Mouse (Mus musculus) embryonic facial prominence, embryonic 10.5 days (tissue): ENCODE measurements at regions not wholly inside any gene's neighbourhood (a gene's known extent, or its start where the extent isn't known, plus 50 kb on each side); places are given as distances from the start of the nearest gene placed in this dataset.
A peak's percentile ranks its signal among the peaks of the same experiment; 100 is the strongest.

Experiments used
- DNase-seq: peaks from one replicate; pipeline ENCODE4 v3.0.0-alpha.2; 2017; ENCODE audit warnings: low spot score
- H3K27ac ChIP-seq: fragments of 300-500 bp; sonication (generic); replicated peaks from 2 replicates; pipeline ENCODE4 v1.5.1; 2016; ENCODE audit warnings: mild to moderate bottlenecking
- H3K27me3 ChIP-seq: fragments of 300-500 bp; sonication (generic); replicated peaks from 2 replicates; pipeline ENCODE4 v1.6.1; 2016; ENCODE audit warnings: low read depth, mild to moderate bottlenecking; ENCODE audit not compliant: poor library complexity, severe bottlenecking
- H3K36me3 ChIP-seq: fragments of 300-500 bp; sonication (generic); replicated peaks from 2 replicates; pipeline ENCODE4 v1.6.1; 2016; ENCODE audit warnings: mild to moderate bottlenecking, moderate library complexity
- H3K4me1 ChIP-seq: fragments of 300-500 bp; sonication (generic); 2 replicates; pipeline ENCODE4 v1.6.1; 2016
- H3K4me3 ChIP-seq: fragments of 300-500 bp; sonication (generic); 2 replicates; pipeline ENCODE4 v1.5.1; 2016; ENCODE audit warnings: mild to moderate bottlenecking, moderate library complexity
- H3K9me3 ChIP-seq: fragments of 300-500 bp; sonication (generic); 2 replicates; pipeline ENCODE4 v1.6.1; 2016; ENCODE audit warnings: mild to moderate bottlenecking
- WGBS: fragments of 180-500 bp; shearing (Covaris S2); methylation state at CpG from one replicate; pipeline ENCODE4 v1.1.7; 2016; 5-methylcytosine and 5-hydroxymethylcytosine counted together

- H3K4me1 ChIP-seq = no peaks in the 10 kb centered on the region
- H3K27me3 ChIP-seq = peaks cover 10% of the 10 kb centered on the region; the same call in 1 of the 2 replicates
- 79% methylated on average over 9 of the region's 9 CpGs for WGBS
- H3K9me3 ChIP-seq = no peaks in the 10 kb centered on the region
- H3K27ac ChIP-seq = no peak overlapping the region
- H3K4me3 ChIP-seq = no peak overlapping the region
- H3K36me3 ChIP-seq = no peaks in the 10 kb centered on the region
- no peak for DNase-seq
Measured at GRCm38 (mm10) chr9:43387397-43387796, 76.7 kb downstream of the Trim29 start.

DNA sequence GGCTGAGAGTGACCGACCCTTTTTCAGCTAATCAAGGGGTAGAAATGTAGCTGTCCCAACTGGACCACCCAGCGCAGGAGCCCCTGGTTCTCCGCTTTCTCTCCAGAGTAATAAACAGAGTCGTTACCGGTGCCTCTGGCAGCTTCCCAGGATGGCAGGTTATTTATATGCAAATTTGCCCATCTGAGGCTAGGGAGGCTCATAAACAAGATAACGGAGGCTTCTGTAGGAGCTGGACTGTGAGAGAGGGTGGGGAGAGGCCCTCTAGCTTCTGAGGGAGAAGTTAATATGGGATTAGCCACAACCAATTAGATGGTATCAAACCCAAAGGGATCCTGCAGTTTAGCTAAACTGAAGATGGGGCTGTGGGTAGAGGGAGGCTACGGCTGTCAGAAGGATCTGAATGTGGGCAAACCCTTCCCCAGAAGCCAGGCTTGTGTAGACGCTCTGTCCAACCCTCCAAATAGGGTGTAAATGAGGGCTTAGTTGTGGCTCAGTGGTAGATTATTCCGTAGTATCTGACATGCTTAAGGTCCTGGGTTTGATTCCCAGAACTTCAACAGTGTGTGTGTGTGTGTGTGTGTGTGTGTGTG is 78.9 kb downstream of the Trim29 start:
- DNase-seq = no peak
- Histone ChIP-seq H3K9me3 (peaks cover 6% of the 10 kb centered on the region; the same call in 1 of the 2 replicates), H3K4me3 (no peak overlapping the region), H3K4me1 (no peaks in the 10 kb centered on the region), H3K27me3 (peaks cover 10% of the 10 kb centered on the region; the same call in 1 of the 2 replicates), H3K36me3 (no peaks in the 10 kb centered on the region), H3K27ac (no peak overlapping the region)
- 41% methylated on average over 9 of the region's 9 CpGs for WGBS

DNA sequence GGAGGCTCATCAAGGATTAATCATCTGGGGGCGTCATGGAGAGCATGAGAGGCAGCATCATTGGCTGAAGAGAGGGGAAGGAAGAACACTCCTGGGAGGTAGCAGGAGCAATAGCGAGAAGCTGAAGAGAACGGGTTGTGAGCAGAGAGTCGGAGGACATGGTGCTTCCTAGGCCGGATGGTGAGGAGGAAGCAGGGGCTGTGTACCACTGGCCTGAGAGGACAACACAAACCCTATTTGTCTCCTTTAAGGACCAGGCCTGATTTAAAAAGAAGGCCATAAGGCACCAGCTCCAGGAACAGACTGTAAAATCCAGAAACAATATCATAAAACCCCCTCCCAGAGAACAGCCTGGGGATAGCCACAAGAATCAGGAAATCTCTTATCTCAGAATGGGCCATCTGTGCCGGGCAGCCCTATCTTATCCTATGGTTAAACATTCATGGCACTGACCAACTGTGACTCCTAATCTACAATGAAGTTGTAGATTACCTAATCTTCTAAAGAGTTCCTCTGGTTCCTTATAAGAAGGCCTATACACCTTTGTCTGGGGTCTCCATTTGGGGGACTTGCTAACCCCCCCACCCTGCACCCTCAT is 81.9 kb downstream of the Trim29 start:
- no peaks in the 10 kb centered on the region for H3K4me1 ChIP-seq
- WGBS = 80% methylated on average over 6 of the region's 6 CpGs
- no peak overlapping the region for H3K27ac ChIP-seq
- H3K27me3 ChIP-seq = no peaks in the 10 kb centered on the region
- peaks cover 6% of the 10 kb centered on the region; the same call in 1 of the 2 replicates for H3K9me3 ChIP-seq
- no peak overlapping the region for H3K4me3 ChIP-seq
- H3K36me3 ChIP-seq = no peaks in the 10 kb centered on the region
- no peak for DNase-seq

GRCm38 (mm10) chr9:43394204-43394603 is 83.6 kb downstream of the Trim29 start:
- no peak overlapping the region for H3K27ac ChIP-seq
- H3K36me3 ChIP-seq = no peaks in the 10 kb centered on the region
- 56% methylated on average over 5 of the region's 5 CpGs for WGBS
- no peak for DNase-seq
- H3K4me3 ChIP-seq = no peak overlapping the region
- peaks cover 13% of the 10 kb centered on the region for H3K4me1 ChIP-seq
- no peaks in the 10 kb centered on the region for H3K27me3 ChIP-seq
- H3K9me3 ChIP-seq = peaks cover 6% of the 10 kb centered on the region; the same call in 1 of the 2 replicates

- Histone ChIP-seq H3K4me3 (no peak overlapping the region), H3K36me3 (no peaks in the 10 kb centered on the region), H3K27me3 (no peaks in the 10 kb centered on the region), H3K27ac (no peak overlapping the region), H3K9me3 (peaks cover 6% of the 10 kb centered on the region; the same call in 1 of the 2 replicates), H3K4me1 (peaks cover 14% of the 10 kb centered on the region)
- WGBS = 47% methylated on average over 5 of the region's 5 CpGs
- no peak for DNase-seq
Measured at GRCm38 (mm10) chr9:43395209-43395608, 84.6 kb downstream of the Trim29 start.

- no peak overlapping the region for H3K4me3 ChIP-seq
- no peak for DNase-seq
- peaks cover 14% of the 10 kb centered on the region for H3K4me1 ChIP-seq
- H3K27me3 ChIP-seq = no peaks in the 10 kb centered on the region
- peaks cover 6% of the 10 kb centered on the region; the same call in 1 of the 2 replicates for H3K9me3 ChIP-seq
- no peaks in the 10 kb centered on the region for H3K36me3 ChIP-seq
- no peak overlapping the region for H3K27ac ChIP-seq
Measured at GRCm38 (mm10) chr9:43396566-43396965, 85.9 kb downstream of the Trim29 start.

GRCm38 (mm10) chr9:43408493-43408892 is 97.8 kb downstream of the Trim29 start:
- Histone ChIP-seq H3K9me3 (no peaks in the 10 kb centered on the region), H3K4me3 (no peak overlapping the region), H3K27me3 (no peaks in the 10 kb centered on the region), H3K27ac (no peak overlapping the region), H3K36me3 (no peaks in the 10 kb centered on the region), H3K4me1 (no peaks in the 10 kb centered on the region)
- DNase-seq = no peak
- 67% methylated on average over 6 of the region's 6 CpGs for WGBS

- 82% methylated on average over 3 of the region's 3 CpGs for WGBS
- no peak overlapping the region for H3K4me3 ChIP-seq
- no peaks in the 10 kb centered on the region for H3K36me3 ChIP-seq
- H3K4me1 ChIP-seq = no peaks in the 10 kb centered on the region
- H3K27ac ChIP-seq = no peak overlapping the region
- no peaks in the 10 kb centered on the region for H3K27me3 ChIP-seq
- H3K9me3 ChIP-seq = no peaks in the 10 kb centered on the region
- no peak for DNase-seq
Measured at GRCm38 (mm10) chr9:43412473-43412872, 101.8 kb downstream of the Trim29 start.

GRCm38 (mm10) chr9:43419993-43420715 is 109.5 kb downstream of the Trim29 start:
- peaks cover 50% of the 10 kb centered on the region for H3K27me3 ChIP-seq
- H3K4me1 ChIP-seq = peaks cover 19% of the 10 kb centered on the region
- DNase-seq = peak; percentile 18
- peak overlapping the region; percentile 11; the same call in 1 of the 2 replicates for H3K4me3 ChIP-seq
- no peak overlapping the region; the same call in 1 of the 2 replicates for H3K27ac ChIP-seq
- H3K36me3 ChIP-seq = no peaks in the 10 kb centered on the region
- WGBS = 24% methylated on average over 17 of the region's 17 CpGs
- no peaks in the 10 kb centered on the region for H3K9me3 ChIP-seq

- Histone ChIP-seq H3K4me3 (no peak overlapping the region), H3K27ac (no peak overlapping the region), H3K4me1 (peaks cover 5% of the 10 kb centered on the region; the same call in 1 of the 2 replicates), H3K27me3 (0 out of 2 replicates have a peak, but pooled peaks cover 13% of the 10 kb centered on the region), H3K9me3 (no peaks in the 10 kb centered on the region), H3K36me3 (no peaks in the 10 kb centered on the region)
- no peak for DNase-seq
- WGBS = 59% methylated on average over 7 of the region's 7 CpGs
Measured at GRCm38 (mm10) chr9:43427007-43427406, 116.4 kb downstream of the Trim29 start.

- DNase-seq = no peak
- Histone ChIP-seq H3K4me3 (no peak overlapping the region), H3K9me3 (no peaks in the 10 kb centered on the region), H3K4me1 (no peaks in the 10 kb centered on the region), H3K36me3 (no peaks in the 10 kb centered on the region), H3K27ac (no peak overlapping the region), H3K27me3 (no peaks in the 10 kb centered on the region)
- 78% methylated on average over 3 of the region's 3 CpGs for WGBS
Measured at GRCm38 (mm10) chr9:43433953-43434352, 123.3 kb downstream of the Trim29 start.

DNA sequence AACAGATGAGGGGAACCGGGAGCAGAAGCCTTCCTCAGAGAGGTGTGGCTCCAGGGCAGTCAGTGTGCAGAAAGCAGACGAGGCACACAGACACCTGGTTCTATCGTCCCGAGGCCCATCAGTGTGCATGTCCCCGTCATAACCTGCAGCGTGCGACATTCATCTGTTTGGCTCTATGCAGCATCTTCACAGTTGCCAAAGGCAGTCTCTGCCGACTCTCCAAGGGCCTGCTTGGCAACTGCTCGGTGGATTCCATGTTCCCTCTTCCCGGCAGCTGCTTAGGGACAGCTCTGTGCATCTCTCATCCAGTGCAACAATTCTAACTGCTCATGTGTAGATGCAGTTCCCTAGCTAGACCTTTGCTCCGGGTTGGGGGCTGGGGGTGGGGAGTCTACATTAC is 127.8 kb downstream of the Trim29 start:
- Histone ChIP-seq H3K36me3 (no peaks in the 10 kb centered on the region), H3K27ac (no peak overlapping the region), H3K4me3 (no peak overlapping the region), H3K9me3 (no peaks in the 10 kb centered on the region), H3K4me1 (0 out of 2 replicates have a peak, but pooled peaks cover 4% of the 10 kb centered on the region), H3K27me3 (peaks cover 7% of the 10 kb centered on the region; the same call in 1 of the 2 replicates)
- 84% methylated on average over 11 of the region's 11 CpGs for WGBS
- no peak for DNase-seq
